Mouse (Mus musculus): ENCODE results near the gene Umodl1. TPM values are rescaled to one million over a fixed set of nuclear protein-coding genes. Genes with fewer than 3 reads are reported as not detected.
A peak's percentile ranks its signal among the peaks of the same experiment; 100 is the strongest.

Gene Umodl1
- total and polyA plus RNA-seq, 3 experiments: not detected

DNA sequence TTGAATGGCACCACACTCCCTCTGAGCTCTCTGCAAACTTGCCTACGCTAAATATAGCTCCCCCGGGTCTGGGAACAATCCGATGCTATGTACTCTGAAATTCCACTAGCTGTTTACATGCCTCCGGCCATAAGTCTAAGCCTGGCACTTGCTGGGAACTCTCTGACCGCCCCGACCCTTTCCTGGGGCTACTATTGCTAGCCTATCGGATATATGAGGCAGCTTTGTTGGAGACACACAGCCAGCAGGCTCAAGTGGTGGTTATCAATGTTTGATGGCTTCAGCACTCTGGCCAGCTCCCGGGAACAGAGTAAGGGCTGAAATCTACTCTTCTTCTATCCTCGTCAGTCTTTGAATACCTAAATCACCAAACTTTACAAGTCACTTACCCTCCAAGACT is 15.9 kb upstream of the Umodl1 start (continued):
- TF ChIP-seq UBTF (IDR thresholded peaks at IDR 0.05; ENCODE audit: borderline replicate concordance, insufficient read depth, low read depth, low read length): no peak

DNA sequence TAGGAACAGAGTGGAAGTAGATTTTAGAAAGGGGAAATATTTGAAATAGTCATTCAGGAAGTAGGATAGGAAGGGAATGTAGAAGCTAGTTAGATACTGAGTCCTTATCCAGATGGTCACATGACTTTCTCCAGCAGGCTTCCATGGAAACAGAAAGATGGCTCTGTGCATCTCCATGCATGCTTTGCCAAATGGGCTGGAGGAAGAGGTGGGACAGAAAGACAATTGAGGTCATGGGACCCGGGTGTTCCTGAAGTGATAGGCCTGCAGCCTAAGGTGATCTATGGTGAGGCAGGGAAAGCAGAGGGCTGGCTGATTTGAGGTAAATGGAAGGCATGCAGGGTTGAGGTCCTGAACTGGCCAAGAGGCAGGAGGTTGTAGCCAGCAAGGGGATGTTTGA is 6.1 kb upstream of the Umodl1 start:
- no peaks in the 10 kb centered on the region for H3K79me2 ChIP-seq (ENCODE audit: control insufficient read depth, insufficient read depth, low read length, poor library complexity)
- H3K27ac ChIP-seq (ENCODE audit: control insufficient read depth, low read depth, low read length): no peak overlapping the region
- no peaks in the 10 kb centered on the region for H3K36me3 ChIP-seq (ENCODE audit: control insufficient read depth in 1 of 2, insufficient read depth in 2 of 2, low read length in 2 of 2)
- no peak overlapping the region for H3K4me3 ChIP-seq (ENCODE audit: control insufficient read depth in 1 of 2, insufficient read depth in 1 of 2, low read depth in 2 of 2, low read length in 2 of 2)
- H3K9me3 ChIP-seq (replicated peaks; ENCODE audit: insufficient read depth, low read length): no peaks in the 10 kb centered on the region
- H3K9ac ChIP-seq (ENCODE audit: control insufficient read depth, low read depth, low read length, poor library complexity, severe bottlenecking): no peak overlapping the region
- H3K4me1 ChIP-seq (ENCODE audit: control insufficient read depth in 1 of 2, insufficient read depth in 2 of 2, low read length in 2 of 2): no peaks in the 10 kb centered on the region
- H3K27me3 ChIP-seq (ENCODE audit: control insufficient read depth in 1 of 2, insufficient read depth in 2 of 2, low read length in 2 of 2): no peaks in the 10 kb centered on the region
- no peak for DNase-seq (ENCODE audit: low read depth, low spot score)
- TF ChIP-seq TBP (IDR thresholded peaks at IDR 0.05; ENCODE audit: low read depth, low read length): no peak
- no peak for TF ChIP-seq SMC3 (IDR thresholded peaks at IDR 0.05; ENCODE audit: low read depth, low read length)
- TF ChIP-seq SIN3A (IDR thresholded peaks at IDR 0.05; ENCODE audit: low read length): no peak
- TF ChIP-seq HCFC1 (IDR thresholded peaks at IDR 0.05; ENCODE audit: low read depth, low read length): no peak
- TF ChIP-seq POLR2AphosphoS5 (IDR thresholded peaks at IDR 0.05; ENCODE audit: borderline replicate concordance, low read depth, low read length): no peak
- TF ChIP-seq ZKSCAN1 (IDR thresholded peaks at IDR 0.05; ENCODE audit: low read depth, low read length): no peak
- no peak for TF ChIP-seq BHLHE40 (IDR thresholded peaks at IDR 0.05; ENCODE audit: borderline replicate concordance, low read depth, low read length)
- no peak for TF ChIP-seq CHD1 (IDR thresholded peaks at IDR 0.05; ENCODE audit: low read depth, low read length)
- TF ChIP-seq USF1 (IDR thresholded peaks at IDR 0.05; ENCODE audit: low read depth, low read length): no peak
- no peak for TF ChIP-seq MYB (IDR thresholded peaks at IDR 0.05; ENCODE audit: low read depth, low read length)

GRCm38 (mm10) chr17:30950780-30951179 is 3.7 kb upstream of the Umodl1 start:
- peak; percentile 49 for DNase-seq (ENCODE audit: low read depth, low spot score)
- Histone ChIP-seq H3K9me3 (replicated peaks; ENCODE audit: insufficient read depth, low read length) (no peaks in the 10 kb centered on the region), H3K4me1 (ENCODE audit: control insufficient read depth in 1 of 2, insufficient read depth in 2 of 2, low read length in 2 of 2) (no peaks in the 10 kb centered on the region), H3K4me3 (ENCODE audit: control insufficient read depth in 1 of 2, insufficient read depth in 1 of 2, low read depth in 2 of 2, low read length in 2 of 2) (no peak overlapping the region), H3K27ac (ENCODE audit: control insufficient read depth, low read depth, low read length) (no peak overlapping the region), H3K79me2 (ENCODE audit: control insufficient read depth, insufficient read depth, low read length, poor library complexity) (no peaks in the 10 kb centered on the region), H3K36me3 (ENCODE audit: control insufficient read depth in 1 of 2, insufficient read depth in 2 of 2, low read length in 2 of 2) (no peaks in the 10 kb centered on the region), H3K9ac (ENCODE audit: control insufficient read depth, low read depth, low read length, poor library complexity, severe bottlenecking) (no peak overlapping the region), H3K27me3 (ENCODE audit: control insufficient read depth in 1 of 2, insufficient read depth in 2 of 2, low read length in 2 of 2) (no peaks in the 10 kb centered on the region)
- TF ChIP-seq RAD21 (IDR thresholded peaks at IDR 0.05; ENCODE audit: low read depth, low read length) (peak; percentile 52), ETS1 (IDR thresholded peaks at IDR 0.05; ENCODE audit: low read depth, low read length) (no peak), SIN3A (IDR thresholded peaks at IDR 0.05; ENCODE audit: low read length) (no peak), GATA1 (IDR thresholded peaks at IDR 0.05; ENCODE audit: low read depth, low read length) (peak; percentile 28; the same call in 1 of the 2 replicates), ZKSCAN1 (IDR thresholded peaks at IDR 0.05; ENCODE audit: low read depth, low read length) (peak; percentile 57; the same call in 1 of the 2 replicates), MEF2A (IDR thresholded peaks at IDR 0.05; ENCODE audit: extremely low read depth, insufficient replicate concordance, low read depth, low read length, poor library complexity, severe bottlenecking) (no peak), BHLHE40 (IDR thresholded peaks at IDR 0.05; ENCODE audit: borderline replicate concordance, low read depth, low read length) (no peak), CTCF (IDR thresholded peaks at IDR 0.05 in 2 of 3, conservative IDR thresholded peaks at IDR 0.05 in 1 of 3; ENCODE audit: control insufficient read depth in 1 of 3, insufficient read depth in 1 of 3, low read depth in 2 of 3, low read length in 3 of 3, poor library complexity in 1 of 3, severe bottlenecking in 1 of 3) (peak in 2 of 3 experiments; percentile 15 to 46; a peak in 2 of 6 replicates), ZMIZ1 (IDR thresholded peaks at IDR 0.05; ENCODE audit: low read depth, low read length) (no peak), KAT2A (conservative IDR thresholded peaks at IDR 0.05; ENCODE audit: low read depth, low read length) (no peak), ZNF384 (IDR thresholded peaks at IDR 0.05; ENCODE audit: low read depth, low read length) (peak; percentile 94), SMC3 (IDR thresholded peaks at IDR 0.05; ENCODE audit: low read depth, low read length) (peak; percentile 37; the same call in 1 of the 2 replicates)

Data from MEL (cell line).